In the genomic region with DNA sequence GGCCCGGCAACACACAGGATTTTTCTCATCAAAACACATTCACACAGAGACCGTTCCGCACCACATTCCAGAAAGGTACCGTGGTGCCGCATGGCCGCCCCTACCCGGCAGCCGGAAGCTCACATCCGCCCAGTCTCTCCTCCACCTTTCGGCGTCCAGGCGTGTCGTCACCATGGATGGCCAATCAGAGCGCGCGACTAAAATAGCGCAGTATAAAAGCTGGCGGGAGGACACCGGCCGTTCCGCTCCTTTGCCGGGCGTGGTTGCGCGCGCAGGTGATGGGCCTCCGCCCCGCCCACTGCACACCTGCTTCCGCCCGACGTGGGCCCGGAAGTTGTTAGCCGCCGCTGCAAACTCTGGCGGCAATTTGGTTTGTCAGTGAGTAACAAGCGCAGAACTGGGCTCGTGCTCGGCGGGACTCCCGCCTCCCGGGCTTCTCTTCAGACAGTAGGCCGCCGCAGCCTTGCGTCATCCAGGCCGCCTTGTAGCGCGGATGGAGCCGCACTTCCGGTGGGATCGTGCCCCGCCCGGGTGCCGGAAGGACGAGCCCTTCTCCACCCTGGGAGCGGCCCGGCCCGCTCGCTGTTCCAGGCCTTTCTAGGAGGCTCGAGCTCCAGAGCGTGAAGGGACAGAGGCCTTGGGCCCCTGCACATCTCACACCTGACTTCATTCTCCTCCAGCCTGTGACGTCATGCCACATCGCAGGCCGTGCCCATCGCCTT, we compare ENCODE assay signal across 8 mouse cellular contexts. TPM values are rescaled to one million over a fixed set of nuclear protein-coding genes. Genes with fewer than 3 reads are reported as not detected.
DNase-seq lines count a peak whose midpoint lies in the region; ATAC-seq lines count a peak whose summit lies in the region.

No protein-coding gene starts in this region.

- no peaks in the 10 kb centered on the region for H3K9me3 ChIP-seq in heart, embryonic 10.5 days
- H3K9me3 ChIP-seq in kidney, embryonic 15.5 days (replicated peaks): no peaks in the 10 kb centered on the region

- H3K4me2 ChIP-seq in kidney, embryonic 15.5 days: peak overlapping the region; percentile 71

- H3K4me1 ChIP-seq in heart, embryonic 10.5 days: peaks cover 6% of the 10 kb centered on the region; the same call in 1 of the 2 replicates
- H3K4me1 ChIP-seq in kidney, embryonic 15.5 days: peaks cover 14% of the 10 kb centered on the region

- H3K4me3 ChIP-seq in heart, embryonic 10.5 days: peak overlapping the region; percentile 73
- H3K4me3 ChIP-seq in kidney, embryonic 15.5 days (replicated peaks): peak overlapping the region; percentile 63

- WGBS in heart, embryonic 10.5 days: 1% methylated on average over 64 of the region's 64 CpGs
- WGBS in kidney, embryonic 15.5 days: under 1% methylated on average over 64 of the region's 64 CpGs

- H3K27ac ChIP-seq in heart, embryonic 10.5 days: peak overlapping the region; percentile 96
- H3K27ac ChIP-seq in kidney, embryonic 15.5 days: peak overlapping the region; percentile 99

- H3K36me3 ChIP-seq in heart, embryonic 10.5 days: no peaks in the 10 kb centered on the region
- no peaks in the 10 kb centered on the region for H3K36me3 ChIP-seq in kidney, embryonic 15.5 days

- ATAC-seq in erythroblast, adult 5-6 weeks (replicated peaks; ENCODE audit: low FRiP score, poor library complexity, severe bottlenecking): peak; percentile 96
- peak; percentile 98 for ATAC-seq in kidney, embryonic 15.5 days (replicated peaks; ENCODE audit: low FRiP score)
- peak; percentile 83 for ATAC-seq in monocyte, adult 5-6 weeks (replicated peaks; ENCODE audit: insufficient number of reproducible peaks, low FRiP score, low TSS enrichment, poor library complexity, severe bottlenecking)

- H3K27me3 ChIP-seq in heart, embryonic 10.5 days (ENCODE audit: insufficient read depth, poor library complexity, severe bottlenecking): no peaks in the 10 kb centered on the region
- no peaks in the 10 kb centered on the region for H3K27me3 ChIP-seq in kidney, embryonic 15.5 days

- peak overlapping the region; percentile 61 for H3K9ac ChIP-seq in kidney, embryonic 15.5 days

- DNase-seq in B cell, adult 2 months: peak; percentile 99 to 100
- DNase-seq in brain, adult 2 months (ENCODE audit: low read depth, low spot score): peak; percentile 98
- peak; percentile 98 for DNase-seq in heart, embryonic 10.5 days (ENCODE audit: low spot score)
- DNase-seq in liver: peak; percentile 98
- DNase-seq in spleen, postnatal 4 days (ENCODE audit: low spot score in 2 of 2): peak; percentile 98 to 100

RNA-seq across cellular contexts. Expression of a gene that starts 45.3 kb away (rescaled TPM):
- total RNA-seq in erythroblast, adult 5-6 weeks (2015; ENCODE audit: low replicate concordance): 9.4 and 23.2 TPM in 2 replicates
- total RNA-seq in erythroblast, adult 5-6 weeks (2017; ENCODE audit: low replicate concordance): 64.2 and 120 TPM in 2 replicates
- polyA plus RNA-seq in heart, embryonic 10.5 days (2016; fragmentation: Nextera tagmentation; extraction: Ambion mirVana): 121 and 125 TPM in 2 replicates
- polyA plus RNA-seq in kidney, embryonic 15.5 days (2015; fragmentation: Nextera tagmentation; extraction: Ambion mirVana): 182 and 184 TPM in 2 replicates
- total RNA-seq in monocyte, adult 5-6 weeks (2017): 389 to 480 TPM (median 421 TPM) in 3 replicates

Comparison
In these comparisons a context has a peak if more than half of its experiments do, and no peak if none do; other contexts are left out.
1. Peak in every context shown above with its lines: DNase-seq, ATAC-seq, H3K4me3 ChIP-seq and H3K27ac ChIP-seq.